Mouse (Mus musculus) embryo, embryonic 10.5 days (tissue): ENCODE measurements around the gene Spib.

Source experiments
- DNase-seq: peaks from one replicate; pipeline ENCODE4 v3.0.0-alpha.2; 2015; ENCODE audit warnings: low spot score

Spib gene

DNA sequence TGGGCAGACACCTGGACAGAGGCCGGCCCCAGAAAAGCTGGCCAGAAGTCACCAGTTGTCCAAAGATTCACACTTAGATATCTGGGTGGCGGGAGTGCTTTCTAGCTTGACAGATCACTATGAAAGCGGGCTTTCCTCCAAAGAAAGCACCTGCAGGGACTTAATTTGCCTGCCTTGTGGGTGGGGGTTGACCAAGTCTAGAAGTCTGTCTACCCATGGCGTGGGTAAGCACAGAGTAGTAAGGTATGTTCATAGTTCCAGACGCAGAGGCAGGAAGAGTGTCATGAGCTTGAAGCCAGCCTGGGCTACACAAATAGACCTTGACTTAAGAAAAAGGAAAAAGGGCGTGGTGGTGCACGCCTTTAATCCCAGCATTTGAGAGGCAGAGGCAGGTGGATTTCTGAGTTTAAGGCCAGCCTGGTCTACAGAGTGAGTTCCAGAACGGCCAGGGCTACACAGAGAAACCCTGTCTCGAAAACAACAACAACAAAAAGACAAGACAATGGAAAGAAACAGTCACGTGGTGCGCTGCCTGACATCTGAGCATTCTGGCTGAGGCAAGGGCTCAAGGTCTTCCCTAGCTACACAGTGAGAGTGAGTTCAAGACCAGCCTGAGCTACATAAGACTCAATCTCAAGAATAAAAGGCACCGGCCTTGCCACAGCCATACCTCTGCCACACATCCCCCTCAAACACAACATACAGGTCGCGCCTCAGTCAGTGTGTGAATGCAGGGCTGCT is 5.3 kb downstream of the Spib start:
- DNase-seq, result no peak

- peak; percentile 24 for DNase-seq
Observed at GRCm38 (mm10) chr7:44525126-44525832, 6.6 kb downstream of the Spib start.

DNA sequence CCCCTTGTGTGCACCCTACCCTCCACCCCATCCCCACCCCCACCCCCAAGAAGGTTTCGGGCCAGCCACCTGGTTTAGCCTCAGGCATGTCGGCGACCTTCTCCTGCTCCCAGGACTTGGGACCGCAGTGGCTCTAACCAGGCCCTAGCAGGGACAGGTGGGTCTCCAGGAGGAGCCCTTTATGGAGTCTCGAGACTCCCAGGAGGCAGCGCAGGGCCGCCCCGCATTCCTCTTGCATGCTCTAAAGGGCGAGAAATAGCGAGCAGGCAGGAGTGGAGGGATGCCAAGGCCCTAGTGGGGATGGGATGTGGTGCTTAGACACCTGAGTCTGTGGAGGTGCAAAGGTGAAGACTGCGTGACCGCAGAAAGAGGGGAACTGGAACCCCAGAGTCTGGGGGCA is 7.4 kb downstream of the Spib start, which contains the start of gene Mybpc2:
Mybpc2 (minus strand) TSS at position 155 of the 400 bp plus-strand sequence.
- no peak for DNase-seq

DNA sequence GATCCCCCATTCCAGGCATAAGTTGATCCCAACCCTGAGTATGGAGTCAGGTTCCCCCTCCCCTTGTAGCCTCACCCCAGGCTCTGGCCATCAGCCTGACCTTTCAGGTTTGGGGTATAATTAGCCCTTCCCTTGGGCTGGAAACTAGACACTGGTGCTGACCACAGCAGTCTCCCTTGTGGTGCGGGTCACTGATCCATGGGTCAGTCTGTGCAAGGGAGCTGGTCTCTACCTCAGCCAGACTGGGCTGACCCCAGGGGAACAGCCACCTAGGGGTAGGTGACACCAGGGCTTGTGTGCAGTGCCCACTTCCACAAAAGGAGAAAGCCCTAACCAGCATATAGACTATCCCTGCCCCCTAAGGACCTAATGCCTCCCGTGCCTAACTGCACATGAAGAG is 8.8 kb downstream of the Spib start:
- DNase-seq, result no peak

GRCm38 (mm10) chr7:44521710-44522109 is 10.2 kb downstream of the Spib start:
- peak; percentile 80 for DNase-seq

GRCm38 (mm10) chr7:44520990-44521389 is 10.9 kb downstream of the Spib start:
- DNase-seq, result no peak

DNA sequence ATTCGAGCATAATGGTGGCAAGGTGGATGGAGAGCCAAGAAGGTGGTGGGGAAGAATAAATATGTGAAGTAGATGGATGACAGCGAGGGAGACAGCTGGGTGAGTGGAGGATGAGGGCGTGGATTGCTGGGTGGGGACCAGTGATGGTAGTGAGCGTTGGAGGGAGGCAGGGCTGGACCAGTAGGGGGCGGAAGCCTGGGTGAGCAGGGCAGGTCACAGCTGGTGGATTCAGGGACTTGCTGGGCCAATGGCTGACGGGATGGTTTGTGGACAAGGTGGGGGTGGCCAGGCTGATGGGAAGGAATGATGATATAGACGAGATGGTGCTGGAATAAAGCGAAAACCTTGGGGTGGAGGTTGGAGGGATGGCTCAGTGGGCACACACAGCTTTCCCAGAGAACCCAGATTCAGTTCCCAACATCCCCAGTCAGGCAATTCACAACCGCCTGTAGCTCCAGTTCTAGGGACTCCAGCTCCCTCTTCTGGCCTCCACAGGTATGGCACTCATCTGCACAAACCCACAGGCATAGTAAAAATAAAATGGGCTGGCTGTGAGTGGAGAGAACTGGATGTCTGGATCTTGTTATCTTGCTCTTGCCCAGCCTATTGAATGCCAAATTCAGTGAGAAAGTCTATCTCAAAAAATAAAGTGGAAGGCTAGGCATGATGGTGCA is 12.5 kb downstream of the Spib start:
- no peak for DNase-seq

GRCm38 (mm10) chr7:44507491-44507890 is 24.4 kb downstream of the Spib start:
- no peak for DNase-seq

GRCm38 (mm10) chr7:44501563-44502115 is 30.2 kb downstream of the Spib start:
- DNase-seq, result peak; percentile 75

- no peak for DNase-seq
Observed at GRCm38 (mm10) chr7:44500046-44500445, 31.8 kb downstream of the Spib start.

DNA sequence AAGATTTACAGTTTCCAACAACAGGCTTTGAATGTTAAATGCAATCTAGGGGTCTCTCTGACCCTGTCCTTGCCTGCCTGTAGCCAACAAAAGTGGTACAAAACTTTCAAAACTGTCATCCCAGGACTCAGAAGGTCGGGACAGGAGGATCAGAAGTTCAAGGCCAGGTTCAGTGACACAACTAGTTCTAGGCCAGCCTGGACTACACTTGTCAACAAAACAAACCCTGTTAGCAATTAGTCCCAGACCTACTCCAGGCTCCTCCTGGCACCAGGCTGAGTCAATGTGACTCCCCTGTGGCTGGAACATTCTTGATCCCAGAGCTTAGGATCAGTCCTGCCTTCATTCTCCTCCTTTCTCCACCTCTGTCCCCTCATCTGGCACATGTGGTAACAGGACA is 32.9 kb downstream of the Spib start:
- no peak for DNase-seq

GRCm38 (mm10) chr7:44497361-44498055 is 34.4 kb downstream of the Spib start:
- no peak for DNase-seq

GRCm38 (mm10) chr7:44496771-44497109 is 35.1 kb downstream of the Spib start:
- no peak for DNase-seq

- peak; percentile 99 for DNase-seq
Observed at GRCm38 (mm10) chr7:44495992-44496770, 35.7 kb downstream of the Spib start, which contains the start of the genes Emc10 and Fam71e1. Gene Emc10 (minus strand): TSS chr7:44496529. Gene Fam71e1 (plus strand): TSS chr7:44496581.

DNA sequence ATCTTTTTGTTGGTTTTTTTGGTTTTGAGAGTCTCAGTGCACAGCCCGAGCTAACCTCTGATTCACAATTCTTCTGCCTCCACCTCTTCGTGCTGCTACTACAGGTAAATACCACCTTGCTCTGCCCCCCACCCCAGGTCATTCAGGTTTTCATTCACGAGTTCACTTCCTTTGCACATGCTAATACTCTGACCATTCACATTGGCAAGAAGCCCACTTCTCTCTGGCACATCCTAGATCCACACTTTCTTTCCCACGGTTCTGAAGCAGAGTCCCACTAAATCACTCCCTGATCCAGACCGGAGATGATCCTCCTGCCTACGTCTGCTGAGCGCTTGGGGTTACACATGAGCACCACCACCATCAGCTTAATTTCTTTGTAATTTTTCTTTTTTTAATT is 36.8 kb downstream of the Spib start:
- DNase-seq, result no peak

GRCm38 (mm10) chr7:44494681-44495080 is 37.2 kb downstream of the Spib start:
- DNase-seq, result no peak

GRCm38 (mm10) chr7:44492166-44492826 is 39.6 kb downstream of the Spib start:
- no peak for DNase-seq

- DNase-seq, result no peak
Observed at GRCm38 (mm10) chr7:44491391-44491790, 40.5 kb downstream of the Spib start.

GRCm38 (mm10) chr7:44490281-44490680 is 41.6 kb downstream of the Spib start:
- DNase-seq, result no peak

DNA sequence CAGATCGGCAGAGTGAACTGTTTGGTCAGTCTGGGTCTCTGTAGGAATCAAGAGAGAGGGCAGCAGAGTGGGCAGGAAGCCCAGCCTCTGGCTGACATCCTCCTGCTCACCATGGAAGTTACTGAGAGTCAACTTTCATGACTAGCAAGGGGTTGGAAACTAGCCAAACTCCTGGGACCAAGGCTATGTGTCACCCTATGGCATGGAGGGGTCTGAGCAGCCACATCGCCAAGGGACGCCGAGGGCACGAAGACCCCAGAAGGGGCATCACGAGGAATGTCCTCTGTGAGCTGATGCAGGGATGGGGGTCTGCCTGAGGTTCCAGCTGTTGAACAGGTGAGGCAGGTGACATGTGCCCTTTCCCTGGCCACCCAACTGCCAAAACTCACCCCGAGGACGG is 43.3 kb downstream of the Spib start:
- DNase-seq, result no peak

- no peak for DNase-seq
Observed at GRCm38 (mm10) chr7:44487936-44488335, 43.9 kb downstream of the Spib start.
